Mouse (Mus musculus) bone marrow, adult 2 months (tissue): ENCODE measurements at regions not wholly inside any gene's neighbourhood (a gene's known extent, or its start where the extent isn't known, plus 50 kb on each side); places are given as distances from the start of the nearest gene placed in this dataset.

Experiments used
- H3K27ac ChIP-seq: fragments of 200-500 bp; 2 replicates; pipeline ENCODE4 v1.5.1; 2012; ENCODE audit warnings: low read depth, mild to moderate bottlenecking, control low read depth, inconsistent platforms, low read length; ENCODE audit not compliant: control insufficient read depth, poor library complexity, insufficient read depth
- H3K4me1 ChIP-seq: fragments of 200-500 bp; 2 replicates; pipeline ENCODE4 v1.6.1; 2011; ENCODE audit warnings: low read length; ENCODE audit not compliant: control insufficient read depth, insufficient read depth
- H3K4me3 ChIP-seq: fragments of 200-500 bp; replicated peaks from 2 replicates; pipeline ENCODE3; 2011; ENCODE audit warnings: mild to moderate bottlenecking, low read depth, low read length, control low read depth; ENCODE audit not compliant: control insufficient read depth
- CTCF ChIP-seq: fragments of 200-500 bp; IDR thresholded peaks from 2 replicates; pipeline ENCODE4 v1.5.1; 2011; ENCODE audit warnings: low read length, control low read depth; ENCODE audit not compliant: control insufficient read depth, insufficient read depth
- POLR2A ChIP-seq: fragments of 200-500 bp; IDR thresholded peaks from 2 replicates; pipeline ENCODE4 v1.6.1; 2011; ENCODE audit warnings: low read depth, mild to moderate bottlenecking, control low read depth, low read length, borderline replicate concordance; ENCODE audit not compliant: control insufficient read depth
- WGBS: fragments of 180-500 bp; shearing (Covaris S2); methylation state at CpG from one replicate; pipeline ENCODE4 v1.1.7; 2018; 5-methylcytosine and 5-hydroxymethylcytosine counted together

- no peak overlapping the region for H3K27ac ChIP-seq
- no peak overlapping the region for H3K4me3 ChIP-seq
- WGBS = 73% methylated on average over 8 of the region's 8 CpGs
- H3K4me1 ChIP-seq = no peaks in the 10 kb centered on the region
- TF ChIP-seq CTCF (no peak), POLR2A (no peak)
These were observed 166.8 kb upstream of the Nrip1 start for GRCm38 (mm10) chr16:76540328-76540923.

GRCm38 (mm10) chr16:76539669-76540068 lies 166.0 kb upstream of the Nrip1 start:
- no peaks in the 10 kb centered on the region for H3K4me1 ChIP-seq
- H3K4me3 ChIP-seq = no peak overlapping the region
- TF ChIP-seq CTCF = no peak
- no peak for TF ChIP-seq POLR2A
- WGBS = 39% methylated on average over 6 of the region's 6 CpGs
- H3K27ac ChIP-seq = no peak overlapping the region

GRCm38 (mm10) chr16:76537871-76538270 lies 164.2 kb upstream of the Nrip1 start:
- Histone ChIP-seq H3K4me3 (no peak overlapping the region), H3K4me1 (no peaks in the 10 kb centered on the region), H3K27ac (no peak overlapping the region)
- WGBS = 18% methylated on average over 11 of the region's 11 CpGs
- TF ChIP-seq CTCF (no peak), POLR2A (no peak)

GRCm38 (mm10) chr16:76532928-76533217 lies 159.2 kb upstream of the Nrip1 start:
- TF ChIP-seq CTCF (no peak), POLR2A (no peak)

GRCm38 (mm10) chr16:76532142-76532927 lies 158.7 kb upstream of the Nrip1 start:
- Histone ChIP-seq H3K27ac (peak overlapping the region; percentile 38; the same call in 1 of the 2 replicates), H3K4me3 (peak overlapping the region; percentile 46), H3K4me1 (peaks cover 2% of the 10 kb centered on the region; the same call in 1 of the 2 replicates)
- 29% methylated on average over 19 of the region's 19 CpGs for WGBS
- TF ChIP-seq POLR2A (no peak), CTCF (no peak)

More at GRCm38 (mm10) chr16:76532928-76533217, 159.2 kb upstream of the Nrip1 start:
- H3K4me1 ChIP-seq = peaks cover 2% of the 10 kb centered on the region; the same call in 1 of the 2 replicates
- H3K27ac ChIP-seq = peak overlapping the region; percentile 38; the same call in 1 of the 2 replicates
- WGBS = 13% methylated on average over 8 of the region's 8 CpGs
- peak overlapping the region; percentile 46 for H3K4me3 ChIP-seq

GRCm38 (mm10) chr16:76530886-76531285 lies 157.3 kb upstream of the Nrip1 start:
- WGBS = 64% methylated on average over 3 of the region's 3 CpGs
- Histone ChIP-seq H3K27ac (no peak overlapping the region), H3K4me3 (no peak overlapping the region), H3K4me1 (peaks cover 2% of the 10 kb centered on the region; the same call in 1 of the 2 replicates)
- TF ChIP-seq CTCF (no peak), POLR2A (no peak)

GRCm38 (mm10) chr16:76529613-76530012 lies 156.0 kb upstream of the Nrip1 start:
- peaks cover 3% of the 10 kb centered on the region; the same call in 1 of the 2 replicates for H3K4me1 ChIP-seq
- H3K27ac ChIP-seq = no peak overlapping the region
- H3K4me3 ChIP-seq = no peak overlapping the region
- 93% methylated on average over 4 of the region's 4 CpGs for WGBS
- TF ChIP-seq POLR2A (no peak), CTCF (no peak)

- H3K27ac ChIP-seq = no peak overlapping the region
- no peak for TF ChIP-seq CTCF
- no peak for TF ChIP-seq POLR2A
These were observed 153.7 kb upstream of the Nrip1 start for GRCm38 (mm10) chr16:76527106-76527949.

More at GRCm38 (mm10) chr16:76527106-76527949, 153.7 kb upstream of the Nrip1 start:
- WGBS = 18% methylated on average over 6 of the region's 6 CpGs
- Histone ChIP-seq H3K4me3 (no peak overlapping the region), H3K4me1 (peaks cover 3% of the 10 kb centered on the region; the same call in 1 of the 2 replicates)
